Mouse (Mus musculus): ENCODE results near the gene Ccdc149.

- TF ChIP-seq CTCF (IDR thresholded peaks at IDR 0.05) (no peak), EP300 (IDR thresholded peaks at IDR 0.05) (no peak)
These were observed 105.4 kb downstream of the Ccdc149 start for GRCm38 (mm10) chr5:52365930-52366329.
